Mouse (Mus musculus) lung, embryonic 14.5 days (tissue): ENCODE results near the gene Fa2h. TPM values are rescaled to one million over a fixed set of nuclear protein-coding genes. Genes with fewer than 3 reads are reported as not detected.
A peak's percentile ranks its signal among the peaks of the same experiment; 100 is the strongest.

Experiments used
- ATAC-seq: fragments of 200-750 bp; cut with Nextera tagmentation; 2 replicates; pipeline ENCODE4 v1.8.0; 2017; ENCODE audit warnings: mild to moderate bottlenecking, moderate TSS enrichment, moderate library complexity; ENCODE audit not compliant: insufficient read depth
- DNase-seq: peaks from one replicate; pipeline ENCODE4 v3.0.0-alpha.2; 2015
- H3K27ac ChIP-seq: fragments of 300-500 bp; sonication (generic); 2 replicates; pipeline ENCODE4 v1.5.1; 2014; ENCODE audit warnings: low read depth, mild to moderate bottlenecking, moderate library complexity
- H3K27me3 ChIP-seq: fragments of 300-500 bp; sonication (generic); 2 replicates; pipeline ENCODE4 v1.6.1; 2014; ENCODE audit warnings: low read length, control low read depth; ENCODE audit not compliant: insufficient read depth
- H3K36me3 ChIP-seq: fragments of 300-500 bp; sonication (generic); 2 replicates; pipeline ENCODE4 v1.6.1; 2014; ENCODE audit warnings: control low read depth; ENCODE audit not compliant: insufficient read depth
- H3K4me1 ChIP-seq: fragments of 300-500 bp; sonication (generic); 2 replicates; pipeline ENCODE4 v1.6.1; 2014; ENCODE audit warnings: antibody characterized with exemption, control low read depth; ENCODE audit not compliant: insufficient read depth
- H3K4me2 ChIP-seq: fragments of 300-500 bp; sonication (generic); 2 replicates; pipeline ENCODE4 v1.6.1; 2014; ENCODE audit warnings: mild to moderate bottlenecking
- H3K4me3 ChIP-seq: fragments of 300-500 bp; sonication (generic); 2 replicates; pipeline ENCODE4 v1.5.1; 2014; ENCODE audit warnings: low read depth, low read length
- H3K9ac ChIP-seq: fragments of 300-500 bp; sonication (generic); 2 replicates; pipeline ENCODE4 v1.6.1; 2014
- H3K9me3 ChIP-seq: fragments of 300-500 bp; sonication (generic); 2 replicates; pipeline ENCODE4 v1.6.1; 2016; ENCODE audit warnings: low read depth, low read length, control low read depth
- CTCF ChIP-seq: IDR thresholded peaks from 2 replicates; pipeline ENCODE4 v1.5.1; 2016; ENCODE audit warnings: antibody characterized with exemption, low read depth
- WGBS: fragments of 180-500 bp; shearing (Covaris S2); extraction: QIAGEN DNeasy Blood & Tissue Kit; methylation state at CpG from one replicate; pipeline ENCODE4 v1.1.7; 2014; 5-methylcytosine and 5-hydroxymethylcytosine counted together
- polyA plus RNA-seq: library from polyadenylated mRNA; unstranded; fragments of >200 nt; fragmentation: Nextera tagmentation; extraction: Ambion mirVana; gene quantifications from 2 replicates; pipeline ENCODE4 v1.2.1, GENCODE M21; 2014

Gene Fa2h
- polyA plus RNA-seq, 1 experiment from 2014 or later: 0.07 TPM

DNA sequence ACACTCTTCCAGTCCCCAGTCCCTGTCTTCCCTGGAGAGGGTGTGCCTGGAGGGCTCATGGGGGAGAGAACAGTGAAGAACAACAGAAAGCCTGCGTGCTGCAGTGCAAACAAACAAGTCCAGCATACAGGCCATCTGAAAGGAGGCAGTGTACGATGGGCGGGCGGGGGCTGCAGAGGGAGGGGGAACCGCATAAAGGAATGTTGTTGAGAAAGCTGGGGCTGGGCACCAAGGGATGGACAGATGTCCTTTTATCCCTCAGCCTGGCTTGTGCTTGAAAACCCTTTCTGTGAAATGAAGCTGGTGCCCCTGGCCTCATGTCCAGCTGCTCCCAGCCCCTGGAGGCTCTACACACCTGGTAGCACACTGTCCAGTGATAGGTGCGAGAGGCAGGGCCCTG lies 18.4 kb downstream of the Fa2h start:
- no peak for TF ChIP-seq CTCF
- H3K27ac ChIP-seq: no peak overlapping the region
- H3K4me2 ChIP-seq: no peak overlapping the region
- no peak overlapping the region for H3K9ac ChIP-seq
- no peak for ATAC-seq
- DNase-seq: no peak
- H3K36me3 ChIP-seq: no peaks in the 10 kb centered on the region
- no peaks in the 10 kb centered on the region for H3K27me3 ChIP-seq
- H3K4me3 ChIP-seq: no peak overlapping the region
- H3K4me1 ChIP-seq: no peaks in the 10 kb centered on the region
- 45% methylated on average over 6 of the region's 6 CpGs for WGBS
- no peaks in the 10 kb centered on the region for H3K9me3 ChIP-seq

DNA sequence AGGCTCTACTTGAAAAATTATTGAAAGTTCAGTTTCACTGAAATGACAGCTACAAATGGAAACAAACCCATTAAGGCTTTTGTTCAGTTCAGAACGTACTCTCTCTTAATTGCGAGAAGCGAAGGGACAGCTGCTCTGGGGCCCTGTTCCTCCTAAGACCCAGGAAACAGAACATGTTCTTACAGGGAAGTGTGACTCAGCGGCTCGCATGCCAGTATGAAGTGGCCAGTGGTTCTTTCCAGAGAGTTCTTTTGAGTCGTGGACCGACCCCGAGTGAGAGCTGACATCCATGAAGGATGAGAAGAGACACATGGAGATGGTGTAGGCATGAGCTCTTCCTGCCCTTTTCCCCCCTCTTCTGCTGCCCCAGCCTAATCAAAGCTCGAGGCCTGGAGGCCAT lies 23.9 kb downstream of the Fa2h start:
- H3K36me3 ChIP-seq: no peaks in the 10 kb centered on the region
- WGBS: 74% methylated on average over 9 of the region's 9 CpGs
- no peak overlapping the region for H3K27ac ChIP-seq
- H3K4me3 ChIP-seq: no peak overlapping the region
- no peaks in the 10 kb centered on the region for H3K27me3 ChIP-seq
- ATAC-seq (no peak), DNase-seq (no peak)
- no peaks in the 10 kb centered on the region for H3K9me3 ChIP-seq
- no peak overlapping the region for H3K9ac ChIP-seq
- H3K4me1 ChIP-seq: no peaks in the 10 kb centered on the region
- no peak overlapping the region for H3K4me2 ChIP-seq
- TF ChIP-seq CTCF: no peak

DNA sequence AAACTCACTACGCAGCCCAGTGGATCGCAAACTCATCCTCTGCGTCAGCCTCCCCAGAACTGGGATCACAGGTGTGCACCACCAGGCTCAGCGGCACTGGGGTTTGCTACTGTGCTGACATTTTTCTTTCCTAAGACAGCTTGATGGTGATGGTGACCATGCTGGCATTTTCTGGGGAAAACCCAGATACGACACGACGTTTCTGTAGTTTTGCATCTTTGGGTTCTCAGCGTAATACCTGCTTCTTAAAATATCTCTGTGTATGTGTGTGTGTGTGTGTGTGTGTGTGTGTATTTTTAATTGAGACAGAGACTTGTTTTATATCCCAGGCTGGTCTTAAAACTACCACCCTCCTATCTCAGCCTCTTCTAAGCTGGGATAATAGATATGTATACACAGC lies 26.3 kb downstream of the Fa2h start:
- no peak overlapping the region for H3K9ac ChIP-seq
- no peak overlapping the region for H3K4me3 ChIP-seq
- H3K36me3 ChIP-seq: no peaks in the 10 kb centered on the region
- ATAC-seq (no peak), DNase-seq (no peak)
- no peaks in the 10 kb centered on the region for H3K9me3 ChIP-seq
- H3K4me2 ChIP-seq: no peak overlapping the region
- no peak overlapping the region for H3K27ac ChIP-seq
- H3K4me1 ChIP-seq: no peaks in the 10 kb centered on the region
- no peak for TF ChIP-seq CTCF
- 68% methylated on average over 8 of the region's 8 CpGs for WGBS
- no peaks in the 10 kb centered on the region for H3K27me3 ChIP-seq

DNA sequence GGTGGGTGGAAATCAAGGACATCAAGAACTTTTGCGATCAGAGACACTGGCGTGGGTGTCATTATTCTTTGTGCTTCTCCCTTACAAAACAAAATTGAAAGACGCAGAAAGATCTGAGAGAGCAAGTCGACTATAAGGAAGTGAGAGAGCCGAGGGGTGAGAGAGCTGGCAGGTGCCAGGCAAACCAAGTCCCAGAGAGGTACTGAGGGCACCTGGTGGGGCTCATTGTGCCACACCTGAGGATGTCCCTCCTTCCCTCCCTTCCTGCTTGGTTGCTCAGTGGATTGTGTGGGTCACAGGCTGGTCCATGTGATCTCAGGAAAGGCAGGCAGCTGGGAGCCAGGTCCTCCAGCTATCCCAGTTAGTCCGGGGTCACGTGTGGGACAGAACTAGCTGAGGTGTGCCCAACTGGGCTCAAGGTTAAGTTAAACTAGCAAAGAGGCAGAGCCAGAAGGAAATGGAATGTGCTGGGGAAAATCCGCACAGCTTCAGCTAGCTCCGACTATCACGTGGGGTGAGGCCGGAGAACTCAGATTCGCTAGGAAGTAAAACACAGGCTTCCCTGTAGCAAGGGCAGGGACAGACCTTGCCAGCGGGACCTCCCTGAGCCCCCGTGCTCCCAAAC lies 26.9 kb downstream of the Fa2h start:
- no peak overlapping the region for H3K4me3 ChIP-seq
- H3K4me1 ChIP-seq: no peaks in the 10 kb centered on the region
- H3K9ac ChIP-seq: no peak overlapping the region
- WGBS: 31% methylated on average over 14 of the region's 14 CpGs
- no peaks in the 10 kb centered on the region for H3K27me3 ChIP-seq
- no peaks in the 10 kb centered on the region for H3K9me3 ChIP-seq
- no peak for TF ChIP-seq CTCF
- DNase-seq: peak; percentile 13
- H3K4me2 ChIP-seq: no peak overlapping the region
- no peak; the same call in 1 of the 2 replicates for ATAC-seq
- H3K27ac ChIP-seq: no peak overlapping the region
- H3K36me3 ChIP-seq: no peaks in the 10 kb centered on the region

DNA sequence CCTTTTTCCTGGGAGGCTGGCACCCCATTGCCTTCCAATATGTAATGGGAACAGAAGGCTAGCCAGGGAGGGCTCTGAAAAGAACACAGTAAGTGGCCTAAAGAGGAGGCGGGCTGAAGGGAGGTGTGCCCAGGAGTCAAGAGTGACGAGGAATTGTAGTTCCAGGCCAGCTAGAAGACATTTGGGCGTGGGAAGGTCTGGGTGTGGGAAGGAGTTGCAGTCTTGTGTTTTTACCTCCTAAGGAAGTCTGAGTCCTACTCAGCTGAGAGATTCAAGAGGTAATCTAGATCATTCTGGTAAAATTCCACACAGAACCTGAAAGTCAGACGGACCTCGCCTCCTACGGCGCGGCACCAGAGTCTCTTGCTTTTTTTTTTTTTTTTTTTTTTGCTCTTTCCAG lies 30.1 kb downstream of the Fa2h start:
- Histone ChIP-seq H3K27ac (no peak overlapping the region), H3K36me3 (no peaks in the 10 kb centered on the region), H3K27me3 (no peaks in the 10 kb centered on the region), H3K9ac (no peak overlapping the region), H3K4me1 (no peaks in the 10 kb centered on the region), H3K9me3 (no peaks in the 10 kb centered on the region), H3K4me3 (no peak overlapping the region), H3K4me2 (no peak overlapping the region)
- no peak for TF ChIP-seq CTCF
- 74% methylated on average over 8 of the region's 8 CpGs for WGBS
- ATAC-seq: no peak
- no peak for DNase-seq

DNA sequence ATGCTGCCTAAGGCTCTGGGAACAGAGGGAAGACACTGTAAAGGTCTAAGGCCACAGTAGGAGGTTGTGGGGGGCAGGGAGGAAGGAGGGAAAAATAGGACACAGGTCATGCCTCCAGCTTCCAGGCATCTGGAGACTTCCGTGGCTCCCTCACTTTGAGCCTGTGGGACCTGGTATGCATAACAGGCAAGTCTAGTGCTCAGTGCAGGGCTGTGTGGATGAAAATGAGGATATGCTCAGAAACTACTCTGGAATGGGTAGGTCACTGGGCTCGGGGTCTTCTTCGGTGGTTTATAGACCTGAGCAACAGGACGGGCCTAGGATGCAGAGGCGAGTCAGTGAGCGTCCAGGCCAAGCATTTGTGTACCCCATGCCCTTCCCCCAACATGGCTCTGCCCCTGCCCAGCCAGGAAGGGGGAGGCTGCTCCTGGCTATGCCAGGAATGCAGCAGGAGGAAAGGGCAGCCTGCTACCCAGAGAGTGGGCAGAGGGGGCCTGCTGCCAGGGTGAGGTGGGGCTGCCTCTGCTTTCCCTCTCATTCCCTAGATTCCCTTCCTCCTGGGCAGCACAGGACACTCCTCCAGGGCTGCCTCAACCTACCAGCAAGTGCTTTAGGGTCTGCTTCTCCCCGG lies 32.9 kb downstream of the Fa2h start:
- Histone ChIP-seq H3K9me3 (no peaks in the 10 kb centered on the region), H3K27me3 (no peaks in the 10 kb centered on the region), H3K36me3 (no peaks in the 10 kb centered on the region), H3K9ac (peak overlapping the region; percentile 17; the same call in 1 of the 2 replicates), H3K4me1 (no peaks in the 10 kb centered on the region), H3K27ac (no peak overlapping the region), H3K4me3 (no peak overlapping the region), H3K4me2 (no peak overlapping the region)
- TF ChIP-seq CTCF: no peak
- DNase-seq (peak; percentile 3), ATAC-seq (0 out of 2 replicates have a peak, but pooled peaks have one; percentile 28)
- 49% methylated on average over 7 of the region's 7 CpGs for WGBS

DNA sequence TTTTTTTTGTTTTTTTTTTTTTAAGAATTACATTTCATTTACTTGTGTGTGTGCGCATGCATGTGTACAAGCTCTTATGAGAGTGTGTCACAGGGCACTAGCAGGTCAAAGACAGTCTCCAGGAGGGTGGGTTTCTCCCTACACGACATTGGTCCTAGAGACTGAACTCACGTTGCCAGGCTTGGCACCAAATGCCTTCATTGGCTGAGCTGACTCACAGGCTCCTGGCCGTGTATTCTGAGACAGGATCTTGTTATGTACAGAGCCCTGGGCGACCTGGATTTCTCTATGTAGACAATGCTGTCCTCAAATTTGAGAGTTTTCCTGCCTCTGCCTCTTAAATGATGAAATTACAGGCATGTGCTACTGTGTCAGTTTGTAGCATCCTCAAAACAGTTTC lies 33.7 kb downstream of the Fa2h start:
- WGBS: 63% methylated on average over 5 of the region's 5 CpGs
- Histone ChIP-seq H3K36me3 (no peaks in the 10 kb centered on the region), H3K4me1 (no peaks in the 10 kb centered on the region), H3K9ac (no peak overlapping the region), H3K4me3 (no peak overlapping the region), H3K9me3 (no peaks in the 10 kb centered on the region), H3K27me3 (no peaks in the 10 kb centered on the region), H3K4me2 (no peak overlapping the region), H3K27ac (no peak overlapping the region)
- TF ChIP-seq CTCF: no peak
- no peak for ATAC-seq
- no peak for DNase-seq
